Mouse (Mus musculus): Measurements from ENCODE around the gene Pon1.

Pon1 gene

DNA sequence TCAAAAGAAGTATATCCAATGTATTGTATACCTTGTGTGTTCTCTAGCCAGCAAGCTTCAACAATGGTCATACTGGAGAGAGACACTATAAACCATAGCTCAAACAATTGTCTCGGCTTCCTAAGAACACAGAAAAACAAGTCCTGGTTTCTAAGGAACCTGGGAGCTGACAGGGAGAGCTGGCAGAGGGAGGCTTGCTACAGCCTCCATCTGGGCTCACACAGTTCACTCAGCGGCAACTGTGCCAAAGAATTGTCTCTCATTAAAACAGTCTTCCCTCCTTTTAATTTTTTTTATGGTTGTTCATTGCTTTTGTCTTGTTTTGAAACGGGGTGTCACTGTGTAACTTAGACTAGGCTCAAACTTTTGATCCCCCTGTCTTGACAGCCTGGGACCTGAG is 73.5 kb downstream of the Pon1 start:
- no peak for DNase-seq

DNA sequence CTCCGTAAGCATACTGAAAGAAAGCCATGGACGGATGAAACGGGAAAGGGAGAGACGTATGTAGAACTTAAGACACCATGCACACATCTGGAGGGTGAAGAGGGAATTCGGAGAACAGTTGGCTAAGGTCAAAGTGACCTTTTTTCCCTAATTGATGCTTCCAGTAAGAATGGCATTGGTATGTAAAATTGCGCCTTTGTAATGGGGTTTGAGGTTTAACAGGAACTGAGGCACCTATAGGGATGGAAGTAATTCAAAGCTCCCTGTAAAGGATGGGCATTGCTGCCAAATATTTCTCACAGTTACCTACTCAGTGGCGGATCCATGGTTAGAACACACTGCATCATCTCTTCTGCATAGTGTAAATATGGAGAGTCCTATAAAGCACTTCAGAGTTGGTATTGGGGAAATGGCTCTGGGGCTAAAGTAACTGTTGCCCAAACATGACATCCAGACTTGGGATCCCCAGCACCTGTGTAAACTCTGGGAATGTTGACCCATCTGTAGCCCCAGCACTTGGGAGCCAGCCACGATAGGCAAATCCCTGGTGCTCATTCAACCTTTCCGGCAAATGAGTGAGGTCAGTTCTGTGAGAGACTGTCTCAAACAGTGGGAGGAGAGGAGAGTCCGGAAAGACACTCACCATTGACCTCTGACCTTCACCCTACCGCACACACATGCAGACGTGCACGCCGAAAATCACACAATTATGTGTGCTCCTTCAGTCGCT is 74.4 kb downstream of the Pon1 start:
- no peak for DNase-seq
